Mouse (Mus musculus) MN1 (cell line): ENCODE measurements at regions not wholly inside any gene's neighbourhood (a gene's known extent, or its start where the extent isn't known, plus 50 kb on each side); places are given as distances from the start of the nearest gene placed in this dataset.

ENCODE experiments used
- DNase-seq: peaks from one replicate; pipeline ENCODE4 v3.0.0-alpha.2; 2016; ENCODE audit warnings: low spot score

DNA sequence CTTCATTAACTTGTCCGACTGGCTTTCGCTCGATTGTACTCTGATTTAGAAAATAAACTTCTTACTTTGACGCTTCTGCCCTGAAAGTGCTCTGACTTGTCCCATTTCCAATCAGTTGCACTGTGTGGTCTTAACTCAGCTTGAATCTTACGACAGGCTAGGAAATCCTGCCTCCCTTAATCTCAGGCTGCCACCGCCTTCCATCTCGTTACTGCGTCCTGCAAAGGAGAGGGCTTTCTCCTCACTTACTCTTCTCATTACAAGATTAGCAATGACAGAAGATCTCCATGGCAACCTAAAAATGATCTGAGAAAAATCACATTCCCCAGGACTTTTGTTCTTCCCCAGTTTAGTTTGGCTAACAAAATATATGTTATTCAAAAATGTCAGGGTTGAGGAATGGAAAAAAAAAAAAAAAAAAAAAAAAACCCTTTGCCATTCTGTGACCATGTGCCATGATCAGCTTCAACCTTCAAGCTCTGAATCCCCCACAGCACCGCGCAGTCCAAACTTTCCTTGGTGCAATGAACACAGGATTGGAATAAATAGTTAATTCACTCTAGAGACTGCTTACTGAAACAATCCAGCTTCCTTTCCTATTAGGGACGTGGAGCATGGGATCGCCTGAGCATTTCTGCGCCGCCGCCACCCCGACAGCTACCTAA is 494.1 kb downstream of the Lmo4 start:
- DNase-seq = no peak

DNA sequence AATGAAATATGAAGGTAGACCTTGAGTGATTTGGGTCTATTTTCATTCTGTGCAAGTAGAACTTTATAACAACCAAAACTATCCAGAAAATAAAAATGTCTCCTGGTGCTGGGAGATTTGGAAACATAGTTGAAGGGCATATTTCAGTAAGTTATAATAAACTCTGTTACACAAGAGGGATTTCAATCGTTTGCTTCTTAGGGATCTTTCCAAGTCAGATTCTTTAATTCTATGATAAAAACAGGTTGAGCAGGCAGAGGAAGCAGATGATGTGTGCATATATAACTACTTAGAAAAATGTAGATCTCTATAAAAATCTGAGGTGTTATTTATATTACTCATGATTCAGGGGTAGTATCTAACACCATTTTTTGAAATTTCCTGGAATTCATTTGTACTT is 498.3 kb downstream of the Lmo4 start:
- DNase-seq = no peak

DNA sequence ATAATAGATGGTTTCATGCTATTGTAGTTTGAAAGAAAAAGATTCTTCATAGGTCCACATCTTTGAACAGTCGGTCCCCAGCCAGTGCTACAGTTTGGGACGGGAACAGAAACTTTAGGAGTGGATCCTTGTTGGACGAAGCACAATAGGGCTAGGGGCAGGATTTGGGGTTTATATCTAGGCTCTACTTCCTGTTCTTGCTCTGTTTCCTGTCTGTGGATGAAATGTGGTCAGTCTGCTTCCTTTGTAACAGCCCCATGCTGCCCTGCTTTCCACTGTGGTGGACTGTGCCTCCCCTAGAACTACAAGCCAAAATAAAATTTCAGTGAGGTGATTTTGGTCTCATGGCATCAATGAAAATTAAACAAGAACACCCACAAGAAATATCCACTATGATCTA is 510.2 kb downstream of the Lmo4 start:
- no peak for DNase-seq

DNA sequence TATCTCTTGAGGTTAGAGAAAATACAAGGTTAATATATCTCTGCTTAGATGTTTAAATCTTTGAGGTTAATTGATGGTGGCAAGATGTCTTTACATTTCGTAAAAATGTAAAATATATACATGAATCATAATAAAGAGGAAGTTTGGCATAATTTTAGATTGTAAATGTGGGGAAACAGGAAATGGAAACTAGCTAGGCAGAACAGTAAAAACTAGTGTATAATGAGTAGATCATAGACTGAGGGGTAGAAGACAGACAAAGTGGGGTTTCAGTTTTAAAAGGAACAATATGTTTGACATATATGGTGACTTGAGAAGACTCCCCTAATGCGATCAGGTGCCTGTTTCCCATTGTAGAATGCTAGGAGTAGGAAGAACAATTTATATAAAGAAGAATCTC is 519.3 kb downstream of the Lmo4 start:
- DNase-seq = no peak

DNA sequence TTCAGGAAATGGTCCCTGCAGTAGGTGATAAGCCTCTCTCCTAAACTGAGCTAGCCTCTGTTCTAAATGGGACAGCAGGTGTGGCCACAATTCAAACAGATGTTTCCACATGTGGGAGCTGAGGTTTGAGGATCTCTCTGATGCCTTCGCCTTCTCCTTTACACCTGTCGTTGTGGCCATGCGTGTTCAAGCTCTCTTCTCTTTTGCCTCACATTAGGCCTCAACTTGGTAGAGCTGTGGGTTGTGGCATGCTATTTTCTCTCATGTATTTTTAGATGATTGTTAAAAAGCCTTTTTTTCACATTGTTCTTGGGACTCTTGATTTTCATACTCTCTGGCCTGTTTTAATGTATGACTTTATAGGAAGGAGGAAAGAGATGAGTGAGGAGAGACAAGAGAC is 526.8 kb downstream of the Lmo4 start:
- DNase-seq = no peak

DNA sequence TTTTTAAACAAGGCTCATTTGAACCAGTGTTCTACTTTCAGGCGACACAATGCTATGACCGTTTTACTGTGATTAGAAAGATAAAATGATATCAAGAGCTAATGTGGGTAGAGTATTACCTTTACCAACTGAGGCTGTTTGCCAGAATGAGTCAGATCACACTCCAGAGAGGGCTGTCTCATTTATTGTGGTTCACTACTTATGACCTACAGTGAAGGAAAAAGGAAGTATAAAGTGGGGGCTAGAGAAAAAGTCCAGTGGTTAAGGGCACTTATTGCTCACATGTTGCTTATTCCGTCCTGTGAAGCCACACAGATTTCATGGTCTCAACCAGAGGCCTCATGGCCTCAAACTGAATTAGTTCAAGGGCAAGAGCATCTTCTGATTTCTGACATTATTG is 530.2 kb downstream of the Lmo4 start:
- DNase-seq = no peak

DNA sequence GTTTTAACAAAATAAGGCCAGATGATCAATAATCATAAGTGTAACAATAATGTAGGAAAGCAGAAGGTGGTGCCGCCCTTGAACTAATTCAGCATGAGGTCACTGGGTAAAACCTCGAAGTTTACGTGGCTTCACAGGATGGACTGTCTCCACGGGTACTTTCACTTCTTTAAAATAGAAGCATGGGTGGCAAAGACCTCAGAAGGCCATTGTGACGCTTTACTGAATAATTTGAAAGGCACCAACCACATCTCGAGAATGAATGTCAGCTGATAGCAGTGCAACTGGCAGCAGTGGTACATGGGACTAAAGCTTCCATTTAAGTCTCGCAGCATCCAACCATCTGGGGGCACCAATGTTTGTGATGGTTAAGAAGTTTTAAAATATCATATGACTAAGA is 530.6 kb downstream of the Lmo4 start:
- DNase-seq = no peak

DNA sequence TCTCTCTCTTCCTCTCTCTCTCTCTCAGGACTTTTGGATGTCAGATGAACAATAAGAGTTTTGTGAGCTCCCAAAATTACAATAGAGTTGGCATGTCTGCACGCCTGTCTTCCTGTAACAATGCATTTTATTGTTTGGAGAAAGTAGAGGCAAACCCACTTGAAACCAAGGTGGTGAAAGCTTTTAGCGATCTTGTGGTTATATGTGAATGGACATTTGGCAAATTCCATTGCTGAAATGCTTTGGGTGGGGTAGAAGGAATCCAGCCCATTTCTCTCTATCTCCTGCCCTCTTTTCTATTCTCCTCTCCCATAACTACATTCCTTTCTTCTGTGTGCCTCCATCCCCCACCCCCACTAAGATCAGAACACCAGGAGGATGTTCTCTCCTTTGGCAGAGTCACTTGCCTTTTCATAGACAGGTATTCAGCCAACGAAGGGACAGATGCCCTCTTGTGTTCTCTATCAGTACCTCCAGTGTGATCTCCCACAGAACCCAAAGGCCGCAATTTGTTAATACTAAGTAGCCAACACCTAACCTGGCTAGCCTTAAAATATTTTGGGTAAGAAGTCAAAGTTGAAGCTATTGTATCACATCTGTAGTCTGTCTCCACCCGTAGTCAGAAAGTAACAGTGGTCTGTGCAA is 542.9 kb downstream of the Lmo4 start:
- DNase-seq = no peak

DNA sequence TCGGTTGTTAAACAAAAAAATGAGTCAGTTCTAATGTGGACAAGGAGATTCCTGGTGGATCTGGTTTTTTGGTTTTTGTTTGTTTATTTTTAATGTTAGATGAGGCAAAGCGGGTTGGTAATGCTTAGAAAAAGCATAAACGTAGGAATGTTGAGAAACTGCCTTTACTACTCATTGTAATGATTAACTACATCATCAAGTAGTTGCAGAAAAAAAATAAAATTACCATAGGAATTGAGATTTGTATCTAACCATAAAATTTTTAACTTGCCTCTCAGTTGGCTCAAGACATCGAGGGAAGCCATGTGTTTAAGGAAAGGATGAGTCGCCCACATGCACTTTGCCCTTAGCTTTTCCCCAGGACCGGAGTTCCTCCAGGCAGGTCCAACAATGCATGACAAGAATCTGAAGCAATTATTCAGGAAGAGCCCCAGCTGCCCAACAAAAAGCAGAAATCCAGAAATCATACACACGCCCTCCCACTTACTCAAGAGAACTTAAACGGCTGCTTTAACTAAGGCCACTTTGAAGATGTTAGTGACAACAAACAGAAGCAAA is 545.5 kb downstream of the Lmo4 start:
- DNase-seq = no peak

DNA sequence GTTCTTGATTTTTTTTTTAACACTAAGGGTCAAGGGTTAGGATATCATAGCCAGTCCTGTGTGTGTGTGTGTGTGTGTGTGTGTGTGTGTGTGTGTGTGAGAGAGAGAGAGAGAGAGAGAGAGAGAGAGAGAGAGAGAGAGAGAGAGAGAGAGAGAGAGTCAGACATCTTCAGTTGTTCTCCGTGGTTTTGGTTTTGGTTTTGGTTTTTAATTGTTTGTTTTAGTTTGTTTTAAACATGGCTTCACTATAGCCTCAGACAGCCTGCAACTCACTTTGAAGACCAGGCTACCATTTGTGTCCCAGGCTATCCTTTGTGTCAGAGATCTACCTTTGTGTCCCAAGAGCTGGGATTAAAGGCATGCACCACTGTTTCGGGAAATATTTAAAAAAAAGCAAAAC is 557.8 kb downstream of the Lmo4 start:
- no peak for DNase-seq

DNA sequence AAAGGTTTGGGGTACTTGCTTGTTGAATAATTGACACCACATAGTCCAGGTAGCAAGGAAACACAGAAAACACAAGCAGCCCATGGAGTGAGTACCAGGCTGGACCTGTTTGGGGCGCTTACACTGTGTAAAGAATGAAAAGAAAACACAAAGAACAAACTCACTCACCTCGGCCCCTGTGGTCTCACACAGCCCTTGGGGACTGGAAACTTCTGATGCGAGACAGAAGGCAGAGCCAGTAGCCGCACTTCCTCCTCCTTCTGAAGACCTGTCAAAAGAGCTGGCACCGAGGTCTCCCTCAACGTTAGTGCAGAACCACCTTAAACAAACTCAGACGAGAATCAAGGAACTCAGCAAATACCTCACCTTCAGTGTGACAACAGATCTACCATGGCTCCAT is 558.2 kb downstream of the Lmo4 start:
- no peak for DNase-seq

DNA sequence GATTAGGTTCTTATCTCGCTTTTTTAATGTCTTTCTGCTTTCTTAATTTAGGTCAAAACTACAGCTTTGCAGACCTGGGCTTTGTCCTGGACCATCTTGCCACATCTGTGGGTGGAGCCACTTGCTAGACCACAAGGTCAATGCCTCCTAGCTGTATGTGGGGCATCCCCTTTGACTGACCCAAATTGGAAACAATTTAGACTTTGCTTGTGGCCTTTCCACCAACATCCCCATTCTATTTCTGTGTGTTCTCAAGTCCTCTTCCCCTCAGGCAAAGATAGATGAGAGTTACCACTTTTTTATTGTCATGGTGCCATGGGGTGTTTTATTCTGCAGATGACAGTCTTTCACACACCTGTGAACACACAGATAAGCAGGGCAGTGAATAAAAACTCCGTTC is 572.0 kb downstream of the Lmo4 start:
- no peak for DNase-seq

DNA sequence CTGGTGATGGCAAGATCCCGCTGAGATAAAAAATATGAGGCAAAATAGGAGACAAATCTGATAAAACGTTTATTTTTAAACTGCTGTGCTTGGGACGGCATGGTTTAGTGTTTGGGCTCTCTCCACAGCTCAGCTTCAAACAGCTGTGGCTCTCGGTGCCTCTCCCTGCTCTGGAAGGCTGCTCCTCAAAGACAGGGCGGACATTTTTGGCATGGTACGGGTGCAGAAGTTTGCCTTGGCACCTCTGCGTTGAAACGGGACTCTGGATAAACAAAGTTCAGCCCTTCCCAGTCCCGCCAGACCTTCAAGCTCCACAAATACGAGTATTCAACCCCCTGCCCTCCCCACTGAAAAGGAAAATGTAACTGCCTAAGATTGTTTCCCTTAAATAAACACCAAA is 573.8 kb downstream of the Lmo4 start:
- DNase-seq = no peak

DNA sequence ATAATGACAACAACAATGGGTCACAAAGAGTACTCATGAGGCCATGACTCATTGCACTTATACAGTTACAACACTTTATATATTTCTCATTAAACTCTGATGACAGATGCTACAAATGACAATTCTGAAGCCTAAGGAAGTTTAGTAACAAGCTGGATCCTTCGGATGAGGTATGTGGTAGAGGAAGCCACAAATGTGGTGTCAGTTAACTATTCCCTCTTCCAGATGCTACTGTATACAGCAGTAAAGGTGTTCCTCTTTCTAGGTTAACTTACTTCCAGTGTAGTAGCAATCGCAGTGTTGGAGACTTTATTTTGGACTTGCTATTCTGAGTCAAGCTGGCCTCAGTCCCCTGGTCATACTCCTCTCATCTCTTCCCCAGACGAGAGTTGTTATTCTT is 580.1 kb downstream of the Lmo4 start:
- DNase-seq = no peak

DNA sequence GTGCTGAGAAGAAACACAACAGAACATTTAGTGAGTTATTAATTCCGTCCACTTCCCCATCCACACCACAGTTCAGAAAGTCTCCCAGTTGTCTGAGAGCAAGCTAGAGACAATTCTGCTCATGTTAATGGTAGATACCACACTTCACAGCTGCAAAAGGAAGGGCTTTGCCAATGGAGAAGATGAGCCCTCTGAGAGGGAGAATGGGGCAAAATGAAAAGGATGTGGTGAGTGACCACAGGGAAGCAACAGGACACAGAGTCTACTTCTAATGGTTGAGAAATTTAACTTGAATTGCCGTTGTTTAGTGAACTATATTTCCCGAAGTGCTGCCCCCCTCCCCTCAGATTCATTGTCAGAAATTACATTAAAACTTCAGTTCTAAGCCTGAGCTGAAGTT is 582.7 kb downstream of the Lmo4 start:
- no peak for DNase-seq

DNA sequence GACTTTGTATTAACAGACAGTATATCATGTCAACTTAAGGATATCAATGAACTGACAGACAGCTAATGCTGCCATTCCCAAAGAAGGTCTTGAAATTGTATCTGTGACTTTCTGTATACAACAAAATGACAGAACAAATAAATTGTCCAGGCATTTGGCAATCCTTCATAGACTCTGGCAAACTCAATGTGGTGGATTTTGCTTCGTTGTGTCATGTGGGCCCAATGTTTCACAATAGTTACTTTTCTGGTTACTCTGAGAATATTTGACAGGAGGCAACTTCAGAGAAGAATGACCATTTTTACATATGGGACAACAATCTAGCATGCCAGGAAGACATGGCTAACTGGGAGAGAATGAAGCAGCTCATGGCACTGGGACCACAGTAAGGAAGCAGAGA is 585.9 kb downstream of the Lmo4 start:
- no peak for DNase-seq

DNA sequence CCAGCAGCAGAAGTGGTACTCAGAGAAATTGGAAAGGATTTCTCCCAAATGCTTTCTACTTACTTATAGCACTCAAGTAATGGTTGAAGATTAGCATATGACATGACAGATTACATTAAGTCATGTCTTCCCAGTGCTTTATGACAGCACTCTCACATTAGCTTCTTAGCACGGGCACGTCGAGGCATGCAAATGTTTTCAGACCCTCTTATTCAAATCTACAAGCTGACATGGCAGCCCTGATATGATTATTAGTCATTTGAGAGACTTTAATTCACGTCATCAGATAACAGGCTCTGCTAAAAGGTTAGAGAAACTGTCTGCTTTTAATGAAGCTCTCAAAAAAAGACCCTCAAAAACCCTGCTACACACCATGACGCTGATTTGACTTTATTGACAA is 590.1 kb downstream of the Lmo4 start:
- DNase-seq = no peak

DNA sequence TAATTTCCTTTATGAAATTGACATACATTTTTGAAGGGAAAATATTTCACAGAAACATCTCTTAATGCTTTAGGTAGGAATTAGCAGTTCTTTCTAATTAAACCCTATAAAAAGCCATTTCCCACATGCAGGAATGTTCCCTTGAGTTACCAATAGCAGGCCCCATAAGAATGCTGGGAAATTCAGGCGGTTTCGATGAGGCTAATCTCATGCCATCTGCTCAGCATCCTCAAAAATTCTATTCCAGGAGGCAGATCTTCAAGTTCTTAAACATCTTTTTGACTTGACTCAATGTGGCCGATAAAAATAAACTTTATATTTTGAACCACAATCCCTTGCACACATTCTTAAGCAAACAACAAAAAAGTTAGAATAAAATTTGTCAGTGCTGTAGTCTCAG is 591.0 kb downstream of the Lmo4 start:
- no peak for DNase-seq

DNA sequence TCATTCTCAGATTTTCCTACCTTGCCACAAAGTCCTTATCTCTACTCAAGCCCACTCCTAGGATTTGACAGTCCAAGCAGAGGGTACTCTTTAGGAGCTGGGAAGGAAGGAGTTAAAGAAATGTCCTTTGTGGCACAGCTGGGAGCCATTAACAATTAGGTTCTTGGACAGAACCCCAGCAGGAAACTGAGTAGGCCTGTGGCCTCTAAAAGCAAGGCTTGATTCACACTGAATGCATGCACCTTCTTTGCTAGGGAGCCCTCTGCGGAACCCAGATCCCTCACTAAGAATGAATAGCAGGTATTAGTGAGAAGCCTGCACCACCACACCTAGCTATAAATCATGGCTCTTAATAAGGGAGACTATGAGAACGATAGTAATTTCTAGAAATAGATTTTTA is 595.3 kb downstream of the Lmo4 start:
- no peak for DNase-seq

DNA sequence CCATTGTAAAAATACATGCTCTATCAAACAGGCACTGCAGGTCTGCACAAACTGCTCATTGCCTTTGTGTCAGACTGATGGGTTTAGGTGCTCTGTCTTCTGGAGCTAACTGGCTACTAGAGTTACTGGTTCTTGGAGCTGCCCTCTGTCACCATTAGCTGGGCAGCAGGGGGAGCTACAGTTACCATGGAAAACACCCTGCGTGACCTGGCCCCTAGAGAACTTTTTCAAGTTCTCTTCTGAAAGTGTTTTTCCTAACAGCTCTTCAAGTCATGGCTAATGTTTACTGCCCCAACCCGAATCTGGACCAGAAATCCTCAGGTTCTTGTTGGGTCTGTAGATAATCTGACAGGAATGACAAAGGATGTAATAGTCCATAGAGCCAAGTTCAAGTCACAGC is 605.9 kb downstream of the Lmo4 start:
- no peak for DNase-seq

DNA sequence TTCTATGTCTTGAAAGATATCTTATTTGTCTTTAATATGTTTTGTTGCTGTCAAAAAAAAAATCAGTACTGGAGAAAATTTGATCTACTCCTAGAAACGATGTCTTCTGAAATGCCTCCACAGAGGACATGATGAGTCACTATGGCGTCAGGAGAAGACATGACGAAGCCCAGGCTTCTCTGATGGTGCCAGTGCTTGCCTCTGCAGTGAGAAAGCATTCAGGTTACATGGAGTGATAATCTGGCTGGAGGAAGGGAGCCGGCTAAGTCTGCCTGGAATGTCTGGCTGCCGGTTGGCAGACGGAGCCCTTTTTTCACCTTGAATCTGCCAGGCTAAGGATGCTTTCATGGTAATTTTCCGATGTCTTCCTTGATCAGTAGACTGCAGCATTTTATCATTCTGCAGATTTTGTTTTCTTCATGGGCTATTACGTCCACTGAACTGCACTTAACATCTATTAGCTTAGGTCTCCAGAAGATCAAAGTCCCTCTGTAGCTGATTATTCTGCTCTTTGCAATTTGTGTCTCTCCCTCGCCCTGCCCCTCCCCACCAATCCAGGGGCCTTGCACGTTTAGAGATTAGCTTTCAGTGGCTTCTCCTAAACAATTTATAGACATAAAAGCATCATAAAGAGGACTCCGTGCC is 607.9 kb downstream of the Lmo4 start:
- DNase-seq = no peak

DNA sequence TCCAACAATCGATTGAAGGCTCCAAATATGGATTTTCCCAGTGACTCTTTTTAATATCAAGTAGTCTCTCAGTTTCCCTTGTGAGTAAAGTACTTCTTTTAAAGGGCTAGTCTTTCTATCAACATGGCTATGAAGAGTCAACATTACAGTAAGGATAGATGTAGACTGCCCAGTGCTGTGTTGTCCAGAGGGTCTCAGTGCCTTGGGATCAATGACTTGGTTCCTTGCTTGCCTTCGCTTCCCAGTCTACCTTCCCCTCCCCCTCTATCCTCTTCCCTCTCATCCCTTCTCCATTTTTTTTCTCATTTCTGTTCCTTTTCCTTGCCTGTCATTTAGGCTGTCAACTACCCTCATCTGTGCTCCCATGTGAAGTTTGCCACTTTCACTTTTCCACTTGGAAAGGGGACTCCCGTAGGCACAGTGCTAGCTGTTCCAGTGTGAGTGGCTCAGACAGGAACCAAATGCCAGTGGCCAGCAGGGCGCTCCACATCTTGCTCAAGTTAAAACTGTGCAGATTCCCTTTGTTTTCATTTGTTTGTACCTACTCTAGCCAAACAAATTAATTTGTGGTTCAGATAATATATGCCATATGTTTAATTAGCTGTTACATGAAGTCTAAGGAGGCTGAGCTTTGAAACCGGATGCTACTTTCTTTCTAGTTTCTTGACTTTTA is 608.9 kb downstream of the Lmo4 start:
- DNase-seq = no peak

DNA sequence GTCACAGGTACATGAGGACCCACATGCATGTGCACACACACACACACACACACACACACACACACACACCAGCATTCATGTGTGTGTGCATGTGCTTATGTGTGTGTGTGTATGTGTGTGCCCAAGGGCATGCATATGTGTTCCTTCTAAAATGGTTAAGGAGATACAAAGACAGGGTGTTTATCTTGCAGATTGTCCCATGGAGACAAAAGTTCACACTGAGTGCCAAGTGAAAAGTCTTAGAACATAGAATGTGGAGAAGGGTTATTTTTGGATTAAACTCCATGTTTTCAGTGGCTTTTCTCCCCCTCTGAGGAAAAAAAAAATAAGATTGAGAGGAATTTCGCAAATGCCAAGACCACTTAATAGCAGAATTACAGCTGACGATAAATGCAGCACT is 609.9 kb downstream of the Lmo4 start:
- DNase-seq = no peak
